Mouse (Mus musculus): ENCODE results near the gene Sat2.

Gene Sat2

GRCm38 (mm10) chr11:69632284-69633089 lies 10.7 kb downstream of the Sat2 start, which contains the start of gene Fxr2:
Gene Fxr2, plus strand, starts transcription at chr11:69632990.
- peak; percentile 99 for DNase-seq (ENCODE audit: low spot score)

GRCm38 (mm10) chr11:69633128-69633866 lies 11.5 kb downstream of the Sat2 start:
- no peak for DNase-seq (ENCODE audit: low spot score)

- no peak for DNase-seq (ENCODE audit: low spot score)
These were observed 13.6 kb downstream of the Sat2 start for GRCm38 (mm10) chr11:69635471-69635870.

DNA sequence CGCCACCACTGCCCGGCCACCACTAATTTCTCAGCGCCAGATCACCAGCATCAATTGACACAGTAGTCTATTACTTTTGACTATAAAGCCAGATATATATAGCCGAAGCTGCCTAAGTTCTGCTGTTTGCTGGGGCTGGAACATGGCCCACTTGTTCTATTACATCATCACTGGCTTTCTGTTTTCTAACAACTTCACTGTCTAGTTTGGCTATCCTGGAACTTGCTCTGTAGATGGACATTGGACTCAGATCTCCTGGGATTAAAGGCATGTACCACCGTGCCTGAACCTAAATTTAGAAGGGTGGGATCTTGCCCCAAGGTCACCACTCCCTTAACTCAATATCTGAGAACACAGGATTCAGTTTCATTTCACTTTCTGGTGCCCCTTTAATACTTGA lies 24.0 kb downstream of the Sat2 start:
- DNase-seq (ENCODE audit: low spot score), result no peak

GRCm38 (mm10) chr11:69653399-69653798 lies 31.6 kb downstream of the Sat2 start:
- DNase-seq (ENCODE audit: low spot score), result no peak

DNA sequence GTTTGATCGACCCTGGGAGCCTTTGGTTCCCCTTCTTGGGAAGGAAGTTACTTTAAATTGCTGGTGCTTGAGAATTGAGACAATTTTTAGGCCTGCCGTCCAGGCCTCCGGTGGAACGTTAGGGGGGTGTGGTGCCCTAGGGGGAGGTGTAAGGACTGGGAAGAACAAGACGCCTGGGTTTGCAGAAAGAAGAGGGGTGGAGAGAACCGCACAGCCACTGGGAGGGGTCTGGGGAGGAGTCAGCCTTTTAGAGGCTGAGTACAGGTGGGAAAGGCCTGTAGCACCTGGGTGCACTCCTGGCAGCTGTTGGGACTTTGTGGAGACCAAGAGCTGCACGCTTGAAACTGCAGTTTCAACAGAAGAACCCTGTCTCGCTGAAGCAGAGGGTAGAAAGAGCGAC lies 32.9 kb downstream of the Sat2 start:
- no peak for DNase-seq (ENCODE audit: low spot score)

DNA sequence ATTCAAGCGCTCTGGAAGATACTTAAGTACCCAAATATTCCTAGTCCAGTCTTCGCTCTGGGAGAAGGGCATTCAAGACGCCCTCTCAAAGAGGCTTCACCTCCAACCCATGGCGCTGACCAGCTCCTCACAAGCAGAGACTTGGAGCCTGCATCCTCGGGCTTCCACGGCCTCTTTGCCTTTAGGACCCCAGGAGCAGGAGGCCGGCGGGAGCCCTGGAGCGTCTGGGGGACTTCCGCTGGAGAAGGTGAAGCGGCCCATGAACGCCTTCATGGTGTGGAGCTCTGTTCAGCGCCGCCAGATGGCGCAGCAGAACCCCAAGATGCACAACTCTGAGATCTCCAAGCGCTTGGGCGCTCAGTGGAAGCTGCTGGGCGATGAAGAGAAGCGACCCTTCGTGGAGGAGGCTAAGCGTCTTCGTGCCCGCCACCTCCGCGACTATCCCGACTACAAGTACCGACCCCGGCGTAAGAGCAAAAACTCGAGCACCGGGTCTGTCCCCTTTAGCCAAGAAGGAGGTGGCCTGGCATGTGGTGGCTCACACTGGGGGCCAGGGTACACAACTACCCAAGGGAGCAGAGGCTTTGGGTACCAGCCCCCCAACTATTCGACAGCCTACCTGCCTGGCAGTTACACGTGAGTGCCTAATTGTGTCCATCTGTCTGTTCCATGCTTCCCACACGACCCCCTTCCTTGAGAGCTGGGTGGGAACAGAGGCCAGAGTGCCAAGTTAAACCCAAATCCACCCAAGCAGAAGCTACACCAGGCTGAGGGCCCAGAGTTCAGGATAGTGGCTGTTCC lies 33.6 kb downstream of the Sat2 start, which contains the start of gene Sox15:
Sox15 (plus strand) TSS at position 51 of the 801 bp plus-strand sequence.
- no peak for DNase-seq (ENCODE audit: low spot score)

DNA sequence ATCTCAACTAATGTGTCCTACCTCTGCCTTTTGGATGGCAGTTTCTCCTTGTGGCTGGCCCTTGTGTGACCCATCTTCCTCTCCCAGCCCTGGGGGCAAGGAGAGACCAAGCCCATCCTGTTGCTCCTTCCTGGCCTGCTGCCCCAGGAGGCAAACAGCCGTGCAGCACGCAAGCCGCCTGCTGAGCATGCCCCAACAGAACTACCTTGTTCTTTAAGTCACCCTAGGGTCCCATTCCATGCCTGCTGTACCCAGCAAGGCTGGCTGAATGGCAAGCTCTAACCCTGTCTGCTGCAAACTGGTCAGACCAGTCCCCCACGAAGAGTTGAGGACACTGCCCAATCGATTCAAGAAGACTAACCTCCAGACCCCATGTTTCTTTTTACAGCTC lies 34.2 kb downstream of the Sat2 start:
- no peak for DNase-seq (ENCODE audit: low spot score)

DNA sequence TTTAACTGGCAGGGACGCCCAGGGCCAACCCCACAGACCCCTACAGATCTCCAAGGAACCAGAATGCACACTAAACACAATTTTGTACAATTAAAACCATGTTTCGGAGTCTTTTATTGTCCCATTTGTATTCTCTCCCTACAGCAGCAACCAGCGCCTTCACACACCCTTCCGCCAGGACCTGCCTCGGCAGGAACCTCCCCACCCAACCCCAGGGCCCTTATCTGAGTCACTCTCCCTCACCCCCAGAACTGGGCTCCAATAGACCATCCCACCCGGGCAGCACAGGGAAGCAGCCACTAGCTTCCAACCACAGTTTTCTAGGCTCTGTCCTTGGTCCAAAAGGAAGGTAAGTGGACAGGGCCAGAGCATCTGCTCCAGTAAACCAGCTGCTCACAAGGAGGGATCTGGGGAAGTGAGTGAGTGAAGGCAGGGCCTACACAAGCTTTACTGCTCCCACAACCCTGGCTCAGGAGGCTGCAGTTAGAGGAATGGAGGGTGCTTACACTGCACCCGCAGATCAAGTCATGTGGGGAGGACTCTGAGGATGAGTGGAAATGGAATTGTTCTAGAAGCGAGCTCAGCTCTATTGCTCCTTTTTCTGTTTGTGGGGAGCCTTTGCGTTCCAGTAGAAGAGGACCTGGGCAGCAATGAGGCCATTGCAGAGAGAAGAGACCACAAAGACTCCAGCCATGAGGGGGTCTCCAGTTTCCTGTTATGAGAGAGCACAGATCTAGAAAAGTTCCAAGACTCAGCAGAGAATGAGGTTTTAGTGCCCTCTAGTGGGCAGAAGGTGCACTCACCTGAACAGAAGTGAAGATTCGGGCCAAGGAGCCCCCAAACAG lies 35.0 kb downstream of the Sat2 start:
- peak; percentile 56 for DNase-seq (ENCODE audit: low spot score)

GRCm38 (mm10) chr11:69657462-69657881 lies 35.6 kb downstream of the Sat2 start:
- DNase-seq (ENCODE audit: low spot score), result no peak

- no peak for DNase-seq (ENCODE audit: low spot score)
These were observed 39.5 kb downstream of the Sat2 start for GRCm38 (mm10) chr11:69661221-69661881.

DNA sequence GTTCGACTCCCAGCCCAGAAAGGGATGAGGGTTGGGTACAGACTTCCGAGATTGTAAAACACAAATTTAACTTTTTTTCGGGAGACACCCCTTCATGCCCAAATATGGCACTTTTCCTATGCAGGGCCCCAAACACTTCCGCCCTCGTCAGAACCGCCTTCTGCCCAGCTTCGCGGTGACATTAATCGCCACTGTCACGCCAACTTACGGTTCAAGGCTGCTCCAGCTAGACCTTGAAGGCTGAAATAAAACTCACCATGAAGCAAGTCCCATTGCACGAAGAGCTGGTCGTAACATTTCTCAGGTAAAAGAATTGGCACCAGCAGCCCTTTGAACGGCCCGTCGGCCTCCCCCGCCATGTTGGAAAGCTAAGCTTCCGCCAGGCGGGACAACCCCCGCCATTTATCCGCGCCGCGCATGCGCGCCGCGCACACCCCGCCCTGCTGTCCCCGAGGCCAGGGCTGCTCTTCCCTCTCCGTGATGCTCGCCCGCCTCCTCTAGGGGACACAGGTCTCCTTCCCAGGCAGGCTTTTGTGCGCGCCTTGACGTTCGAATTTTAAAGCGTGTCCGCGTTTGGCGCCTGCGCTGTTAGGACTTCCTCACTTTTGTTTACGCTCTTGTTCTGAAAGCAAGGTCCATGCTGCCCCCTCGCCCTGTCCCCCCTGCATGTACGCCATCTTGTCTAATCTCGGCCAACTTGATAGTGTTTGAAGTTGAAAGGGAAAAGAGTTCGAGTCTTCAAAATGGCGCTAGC lies 40.6 kb downstream of the Sat2 start, which contains the start of gene Mpdu1:
Mpdu1 (minus strand) TSS at position 430 of the 754 bp plus-strand sequence.
- peak; percentile 97 for DNase-seq (ENCODE audit: low spot score)

- DNase-seq (ENCODE audit: low spot score), result no peak
These were observed 41.3 kb downstream of the Sat2 start for GRCm38 (mm10) chr11:69662967-69663671.

- DNase-seq (ENCODE audit: low spot score), result no peak
These were observed 42.0 kb downstream of the Sat2 start for GRCm38 (mm10) chr11:69663795-69664194.

DNA sequence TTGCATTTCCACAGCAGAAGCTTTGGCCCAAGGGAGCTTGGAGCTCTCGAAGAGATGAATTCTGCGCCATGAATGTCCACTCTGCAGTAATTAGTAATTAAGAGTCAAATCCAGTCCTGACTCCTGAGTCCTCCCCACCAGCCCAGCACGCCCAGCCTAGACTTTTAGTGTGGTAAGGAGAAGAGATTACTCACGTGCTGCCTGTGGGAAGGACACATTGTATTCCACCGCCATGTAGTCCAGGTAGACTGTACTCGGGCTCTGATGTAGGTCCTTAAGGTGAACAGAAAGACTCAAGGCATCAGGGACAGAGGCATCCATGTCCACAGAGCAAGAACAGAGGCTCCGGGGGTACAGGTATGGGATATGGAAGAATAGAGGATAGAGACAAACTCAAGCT lies 43.0 kb downstream of the Sat2 start:
- no peak for DNase-seq (ENCODE audit: low spot score)

DNA sequence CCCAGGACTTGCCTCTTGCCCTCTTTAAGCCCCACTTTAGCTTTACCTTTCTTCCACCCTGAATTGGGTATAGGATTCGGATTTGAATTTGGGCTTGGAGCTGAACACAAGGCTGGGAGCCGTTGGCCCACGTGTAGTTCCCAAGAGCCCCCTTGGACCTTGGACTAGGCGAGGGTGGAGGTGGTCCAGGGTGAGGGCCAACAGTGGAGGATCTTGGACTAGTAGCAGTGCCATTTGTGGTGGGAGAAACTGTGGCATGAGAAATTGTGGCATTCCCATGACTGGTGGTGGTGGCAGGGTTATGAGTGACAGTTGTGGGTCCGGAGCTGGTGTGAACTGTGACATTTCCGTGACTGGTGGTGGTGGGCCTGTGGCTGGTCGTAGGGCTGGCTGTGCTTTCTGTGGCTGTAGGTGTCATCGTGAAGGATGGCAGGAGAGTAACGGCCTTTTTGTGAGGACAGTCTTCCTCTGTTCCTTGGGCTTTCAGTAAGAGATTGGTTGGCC lies 43.7 kb downstream of the Sat2 start:
- no peak for DNase-seq (ENCODE audit: low spot score)

DNA sequence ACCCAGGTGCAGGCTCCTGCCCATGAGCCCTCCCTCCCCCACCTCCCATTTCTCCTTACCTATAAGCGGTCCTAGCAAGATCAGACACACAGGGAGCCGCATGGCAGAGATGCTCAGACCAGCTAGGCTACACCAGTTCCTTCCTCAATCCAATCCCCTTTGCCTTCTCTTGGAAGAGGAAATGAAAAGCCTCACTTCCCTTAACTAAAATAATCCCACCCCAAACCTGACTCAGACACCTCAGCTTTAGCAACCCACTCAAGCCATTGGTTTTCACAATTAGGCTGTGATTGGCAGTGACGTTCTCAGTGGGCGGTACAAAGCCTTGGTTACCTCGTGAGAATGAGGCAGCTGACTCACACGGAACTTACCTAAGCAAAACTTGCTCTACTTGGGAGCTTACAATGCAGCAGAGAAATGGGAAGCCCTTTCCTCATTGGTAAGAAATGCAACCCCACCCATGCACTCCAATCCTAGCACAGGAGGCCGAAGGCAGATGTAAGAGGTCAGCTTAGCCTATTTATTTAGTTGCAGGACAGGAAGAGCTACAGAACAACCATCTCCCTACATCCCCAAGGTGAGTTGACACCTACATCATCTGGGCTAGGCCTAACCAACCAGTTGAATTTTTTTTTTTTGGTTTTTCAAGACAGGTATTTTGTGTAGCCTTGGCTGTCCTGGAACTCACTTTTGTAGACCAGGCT lies 44.3 kb downstream of the Sat2 start, which contains the start of gene Cd68:
Cd68 (minus strand) TSS at position 193 of the 704 bp plus-strand sequence.
- peak; percentile 62 for DNase-seq (ENCODE audit: low spot score)

- no peak for DNase-seq (ENCODE audit: low spot score)
These were observed 44.8 kb downstream of the Sat2 start for GRCm38 (mm10) chr11:69666665-69667005.
